Mouse (Mus musculus): ENCODE results near the gene Trp53i11.

DNA sequence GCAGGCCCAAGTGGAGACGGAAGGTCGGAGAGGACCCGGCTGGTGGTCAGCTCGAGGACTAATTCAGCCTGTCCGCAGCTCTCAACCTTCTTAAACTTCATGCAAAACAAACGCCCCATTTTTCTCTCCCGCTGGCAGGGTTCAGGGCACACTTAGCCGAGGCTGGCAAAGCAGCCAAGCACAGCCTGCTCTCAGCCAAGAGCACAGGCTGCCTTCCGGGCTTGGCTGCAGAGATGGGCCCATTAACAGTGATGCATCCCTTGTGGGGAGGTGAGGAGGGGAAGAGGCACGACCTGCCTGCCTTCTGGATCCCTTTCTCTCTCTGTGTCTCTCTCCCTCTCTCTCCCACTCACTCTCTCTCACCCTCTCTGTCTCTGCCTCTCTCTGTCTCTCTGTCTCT, 28.4 kb downstream of the Trp53i11 start:
- TF ChIP-seq CTCF (IDR thresholded peaks at IDR 0.05; ENCODE audit: control insufficient read depth, insufficient read depth, insufficient replicate concordance, low read depth, low read length) (no peak), POLR2A (IDR thresholded peaks at IDR 0.05; ENCODE audit: control insufficient read depth, low read depth, low read length) (no peak)

Measured in testis, adult 2 months (tissue).